Mouse (Mus musculus): ENCODE measurements at regions not wholly inside any gene's neighbourhood (a gene's known extent, or its start where the extent isn't known, plus 50 kb on each side); places are given as distances from the start of the nearest gene placed in this dataset.

- TF ChIP-seq POLR2A (IDR thresholded peaks at IDR 0.05; ENCODE audit: control insufficient read depth in 1 of 2, insufficient read depth in 1 of 2, low read depth in 1 of 2, low read length in 2 of 2, poor library complexity in 1 of 2) (no peak), ZNF384 (IDR thresholded peaks at IDR 0.05; ENCODE audit: low read depth, low read length) (no peak), EP300 (IDR thresholded peaks at IDR 0.05; ENCODE audit: low read depth in 1 of 2, low read length in 2 of 2) (no peak), CTCF (IDR thresholded peaks at IDR 0.05 in 2 of 3, conservative IDR thresholded peaks at IDR 0.05 in 1 of 3; ENCODE audit: control insufficient read depth in 1 of 3, insufficient read depth in 1 of 3, low read depth in 2 of 3, low read length in 3 of 3, poor library complexity in 1 of 3, severe bottlenecking in 1 of 3) (no peak), MAZ (IDR thresholded peaks at IDR 0.05; ENCODE audit: low read depth, low read length) (no peak), ZC3H11A (IDR thresholded peaks at IDR 0.05; ENCODE audit: low read depth, low read length) (no peak), KAT2A (conservative IDR thresholded peaks at IDR 0.05; ENCODE audit: low read depth, low read length) (no peak), MEF2A (IDR thresholded peaks at IDR 0.05; ENCODE audit: extremely low read depth, insufficient replicate concordance, low read depth, low read length, poor library complexity, severe bottlenecking) (no peak), GABPA (IDR thresholded peaks at IDR 0.05; ENCODE audit: low read depth, low read length) (no peak), MAFK (IDR thresholded peaks at IDR 0.05; ENCODE audit: borderline replicate concordance, low read depth, low read length) (no peak), MXI1 (IDR thresholded peaks at IDR 0.05; ENCODE audit: low read depth, low read length) (no peak), ETS1 (IDR thresholded peaks at IDR 0.05; ENCODE audit: low read depth, low read length) (no peak)
Observed at GRCm38 (mm10) chr5:49755531-49755930, 230.8 kb upstream of the Kcnip4 start.

Measured in MEL (cell line).